In the genomic region with DNA sequence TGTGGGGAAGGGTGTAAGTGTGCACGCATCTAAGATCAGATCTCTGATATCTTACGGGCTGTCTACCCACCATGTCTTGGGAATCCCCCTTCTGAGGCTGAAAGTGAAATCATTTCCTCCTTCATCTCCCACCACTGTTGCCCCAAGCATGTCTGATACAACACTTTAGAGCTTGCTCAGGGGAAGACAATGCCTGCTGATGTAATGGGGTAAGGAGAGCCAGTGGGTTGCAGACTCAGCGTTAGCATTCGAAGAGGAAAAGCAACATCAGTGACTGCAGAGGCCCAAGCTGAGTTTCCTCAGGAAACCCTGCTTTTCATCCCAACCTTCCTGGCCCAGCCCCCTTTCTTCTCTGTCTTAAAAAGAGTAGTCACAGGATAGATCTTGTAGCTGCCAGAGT, we compare ENCODE assay signal across 9 mouse cellular contexts.
DNase-seq lines count a peak whose midpoint lies in the region; ATAC-seq lines count a peak whose summit lies in the region.
"Had no signal": no experiment of that assay in that cellular context is flagged by ENCODE, and none has a peak within 500 bp of the region (broad histone marks: within the 10 kb centered on the region; RNA-seq: fewer than 3 reads in every experiment).

No protein-coding gene starts in this region.

- intact Hi-C loops in heart, postnatal 36 days (cut with DNase I) = loop anchor here (2.0 to 5.0 kb wide), 4 partner anchors 18 to 603 kb away; no protein-coding TSS in a partner anchor

- DNase-seq in heart, adult 8-10 months (ENCODE audit: low spot score) = peak; percentile 39
- DNase-seq in heart, postnatal 36 days = no peak
- DNase-seq in thymus, postnatal 25 days = peak; percentile 5
- DNase-seq in thymus, postnatal 0 days (ENCODE audit: low spot score) = no peak
- DNase-seq in frontal cortex, adult 2 months (ENCODE audit: extremely low spot score in 1 of 2, low spot score in 1 of 2) = no peak
- DNase-seq in urinary bladder, postnatal 14 days (ENCODE audit: low spot score) = no peak
- DNase-seq in frontal cortex, postnatal 14 days (ENCODE audit: low spot score in 2 of 2) = no peak
- DNase-seq: right cerebral cortex, adult 18-20 months had no signal

- ATAC-seq in inflammation-experienced regulatory T-cells, adult 6 months = peak; percentile 83

Comparison
In these comparisons a context has a peak if more than half of its experiments do, and no peak if none do; other contexts are left out.
1. DNase-seq: peak in heart, adult 8-10 months (single experiment) and thymus, postnatal 25 days (single experiment); none in heart, postnatal 36 days (0 of 2), thymus, postnatal 0 days (single experiment), frontal cortex, adult 2 months (0 of 2), urinary bladder, postnatal 14 days (single experiment) and frontal cortex, postnatal 14 days (0 of 2).